Mouse (Mus musculus): ENCODE data around the gene Chmp4b.

DNA sequence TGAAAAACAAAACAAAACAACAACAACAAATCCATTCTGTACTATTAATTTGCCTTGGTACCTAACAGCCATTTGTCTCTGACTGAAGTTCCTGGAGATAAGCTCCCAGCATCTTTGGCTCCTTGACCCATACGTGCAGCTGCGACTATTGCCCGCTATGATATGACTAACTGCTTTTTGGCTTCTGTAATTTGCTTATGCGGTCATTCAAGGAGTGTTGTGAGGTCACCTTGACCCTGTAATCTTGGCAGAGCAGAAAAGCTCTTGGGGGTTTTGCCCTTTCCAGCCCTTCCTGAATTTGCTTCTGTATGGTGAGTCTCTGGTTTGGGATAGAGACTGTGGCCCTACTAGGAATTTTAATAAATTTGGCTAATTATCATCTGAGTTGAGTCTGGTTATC, 65.1 kb downstream of the Chmp4b start:
- TF ChIP-seq CTCF (IDR thresholded peaks at IDR 0.05; ENCODE audit: low read depth) (no peak), EP300 (IDR thresholded peaks at IDR 0.05; ENCODE audit: low read depth) (no peak)

Data from liver, postnatal 0 days (tissue).